Mouse (Mus musculus): Measurements from ENCODE around the gene P2ry13.

P2ry13 gene

DNA sequence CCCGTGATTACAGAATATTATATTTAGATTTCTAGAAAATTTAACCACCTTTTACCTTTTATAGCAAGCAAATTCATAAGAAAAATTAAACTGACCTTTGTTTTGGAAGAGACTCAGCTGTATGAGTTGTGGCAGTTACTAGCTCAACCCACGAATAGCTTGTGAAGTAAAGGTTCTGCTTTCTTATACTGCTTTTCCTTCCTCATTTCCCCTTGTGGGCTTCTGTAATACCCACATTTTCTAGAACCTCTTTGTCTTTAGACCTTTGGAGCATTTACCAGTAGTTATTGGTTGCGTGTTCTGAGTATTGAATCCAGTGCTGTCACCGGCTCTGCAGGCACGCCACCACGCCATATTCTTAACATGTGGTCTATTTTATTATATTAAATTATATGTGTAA lies at the start of gene P2ry13:
Gene P2ry13, minus strand, starts transcription at position 156 of the 400 bp plus-strand sequence.
- no peak for DNase-seq (ENCODE audit: low spot score)

- no peak for DNase-seq (ENCODE audit: low spot score)
Observed at GRCm38 (mm10) chr3:59257740-59258664, 47.3 kb upstream of the P2ry13 start.

- DNase-seq (ENCODE audit: low spot score) = no peak
Observed at GRCm38 (mm10) chr3:59250454-59250853, 39.8 kb upstream of the P2ry13 start.

DNA sequence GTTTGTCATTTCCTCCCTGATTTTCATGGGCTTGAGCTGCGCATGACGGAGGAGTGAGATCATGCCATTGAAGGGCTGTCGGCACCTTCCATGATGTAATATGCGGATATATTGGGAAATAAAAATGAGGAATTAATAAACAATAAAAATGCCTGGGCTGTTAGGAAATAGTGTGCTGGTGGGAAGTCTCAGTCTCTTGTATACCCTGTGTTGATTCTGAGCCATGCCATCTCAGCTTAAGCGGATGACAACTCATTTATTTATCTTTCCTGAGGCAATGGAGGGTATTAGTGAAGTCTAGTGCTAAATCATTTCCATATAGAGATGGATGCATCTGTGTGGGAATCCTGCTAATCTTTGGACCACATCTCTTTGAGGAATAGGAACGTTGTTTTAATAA lies 37.3 kb upstream of the P2ry13 start:
- no peak for DNase-seq (ENCODE audit: low spot score)

DNA sequence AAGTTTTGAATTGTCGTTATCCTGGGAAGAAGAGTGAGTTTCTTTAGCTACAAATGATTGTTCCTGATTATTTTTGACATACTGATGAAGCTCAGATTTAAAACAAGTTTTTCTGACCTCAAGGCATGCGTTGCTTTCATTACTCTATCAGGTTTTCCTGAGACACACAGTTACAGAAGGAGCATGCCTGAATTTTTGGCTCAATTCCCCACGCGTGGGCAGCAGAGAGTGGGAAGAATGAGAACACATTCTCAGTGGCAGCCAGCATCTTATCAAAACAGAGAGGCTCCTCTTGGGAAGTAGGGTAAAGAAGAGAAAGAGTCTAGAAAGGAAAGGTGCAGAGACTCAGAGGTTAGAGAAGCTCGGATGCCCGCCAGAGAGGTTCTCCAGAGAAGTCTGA lies 32.7 kb upstream of the P2ry13 start:
- no peak for DNase-seq (ENCODE audit: low spot score)

- DNase-seq (ENCODE audit: low spot score) = no peak
Observed at GRCm38 (mm10) chr3:59234878-59235277, 24.2 kb upstream of the P2ry13 start.

DNA sequence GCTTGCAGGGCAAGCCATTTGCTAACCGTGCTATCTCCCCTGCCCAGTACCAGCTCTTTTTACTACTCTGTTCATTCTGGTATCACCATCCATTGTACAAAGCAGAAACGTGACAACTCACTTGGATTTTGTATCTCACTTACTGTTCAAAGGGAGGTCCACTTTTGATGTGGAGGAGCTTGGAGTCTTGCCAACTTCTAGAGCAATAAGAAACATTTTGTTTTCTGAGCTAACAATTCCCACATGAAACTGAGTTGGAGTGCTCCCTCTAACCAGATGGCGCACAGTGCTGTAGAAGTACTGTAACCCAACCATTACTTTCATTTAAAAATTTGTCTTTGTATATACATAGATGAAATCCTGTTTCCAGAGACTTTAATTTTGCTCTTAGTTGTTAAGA lies 20.2 kb upstream of the P2ry13 start:
- no peak for DNase-seq (ENCODE audit: low spot score)

DNA sequence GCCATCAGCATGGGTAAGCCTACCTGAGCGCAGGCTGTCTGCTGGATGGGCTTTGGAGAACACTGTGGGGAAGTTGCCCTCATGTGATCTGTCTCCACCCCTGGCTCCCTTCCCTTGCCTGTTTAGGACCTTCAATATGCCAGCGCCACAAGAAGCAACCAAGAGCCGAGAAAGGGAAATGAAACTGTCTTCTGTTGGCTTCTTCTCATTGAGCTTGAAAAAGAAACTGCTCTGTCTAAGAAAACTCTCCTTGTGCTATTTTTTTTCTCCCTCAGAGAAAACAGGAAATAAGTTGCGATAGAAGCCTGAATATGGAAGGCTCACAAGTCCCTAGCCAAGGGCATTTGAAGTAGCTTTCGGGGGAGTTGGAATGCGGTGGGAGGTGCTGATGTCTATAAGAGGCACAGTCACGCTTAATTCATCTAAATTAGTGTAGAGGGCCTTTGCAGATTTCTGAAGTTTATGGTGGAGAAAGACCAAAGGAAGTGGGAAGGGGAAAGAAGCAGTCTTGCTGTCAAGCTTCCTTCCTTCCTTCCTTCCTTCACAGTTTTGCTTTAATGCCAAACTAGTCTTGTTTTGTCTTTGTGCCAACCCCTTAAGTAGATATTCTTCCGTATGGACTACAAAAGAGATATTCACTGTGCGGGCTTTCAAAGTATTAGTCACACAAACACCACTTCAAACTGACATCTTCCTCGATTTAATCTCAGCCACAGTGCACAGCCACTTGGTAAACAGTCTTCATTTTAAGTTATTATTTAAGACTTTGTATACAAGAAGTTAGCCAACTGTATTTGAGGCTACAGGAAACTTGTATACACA lies 18.3 kb upstream of the P2ry13 start:
- no peak for DNase-seq (ENCODE audit: low spot score)

- DNase-seq (ENCODE audit: low spot score) = no peak
Observed at GRCm38 (mm10) chr3:59227696-59228095, 17.0 kb upstream of the P2ry13 start.

DNA sequence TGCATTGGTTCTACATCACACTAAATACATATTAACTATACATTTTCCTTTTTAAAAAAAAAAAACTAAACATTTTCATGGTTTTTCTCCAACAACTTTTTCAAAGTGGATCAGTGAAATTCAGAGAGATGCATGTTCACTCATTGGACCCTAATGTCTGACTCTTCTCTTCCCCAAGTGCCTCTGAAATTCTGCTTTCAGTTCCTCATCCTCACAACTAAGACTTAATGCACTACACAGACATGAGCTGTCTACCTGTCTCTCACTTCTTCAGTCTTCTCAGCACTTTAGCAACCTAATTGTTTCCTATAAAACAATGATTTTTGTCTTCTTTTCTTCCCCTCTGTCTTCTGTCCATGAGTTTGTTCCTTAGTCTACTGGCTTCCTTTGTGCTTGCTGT lies 14.7 kb upstream of the P2ry13 start:
- no peak for DNase-seq (ENCODE audit: low spot score)

- no peak for DNase-seq (ENCODE audit: low spot score)
Observed at GRCm38 (mm10) chr3:59222303-59222702, 11.6 kb upstream of the P2ry13 start.

- DNase-seq (ENCODE audit: low spot score) = no peak
Observed at GRCm38 (mm10) chr3:59219326-59219725, 8.6 kb upstream of the P2ry13 start.

GRCm38 (mm10) chr3:59217211-59217610 lies 6.5 kb upstream of the P2ry13 start:
- DNase-seq (ENCODE audit: low spot score) = no peak

DNA sequence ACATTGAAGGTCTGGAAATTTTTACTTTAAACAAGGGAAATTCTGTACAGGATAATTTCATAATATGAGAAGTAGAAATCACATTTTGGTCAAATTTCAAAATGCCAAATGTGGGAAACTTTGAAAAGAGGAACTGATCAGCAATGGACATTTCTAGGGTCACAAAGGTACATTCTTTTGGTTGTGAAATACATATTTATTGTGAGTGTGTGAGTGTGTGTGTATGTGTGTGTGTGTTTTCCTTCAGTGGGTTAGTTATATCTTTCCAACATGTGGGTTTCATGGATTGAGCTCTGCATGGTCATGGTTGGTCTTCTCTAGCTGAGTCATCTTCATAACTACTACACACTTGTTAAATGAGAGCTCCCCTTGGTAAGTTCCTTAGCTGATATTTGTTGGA lies 1.7 kb upstream of the P2ry13 start:
- DNase-seq (ENCODE audit: low spot score) = no peak

GRCm38 (mm10) chr3:59211784-59212183 lies 1.1 kb upstream of the P2ry13 start:
- DNase-seq (ENCODE audit: low spot score) = no peak

DNA sequence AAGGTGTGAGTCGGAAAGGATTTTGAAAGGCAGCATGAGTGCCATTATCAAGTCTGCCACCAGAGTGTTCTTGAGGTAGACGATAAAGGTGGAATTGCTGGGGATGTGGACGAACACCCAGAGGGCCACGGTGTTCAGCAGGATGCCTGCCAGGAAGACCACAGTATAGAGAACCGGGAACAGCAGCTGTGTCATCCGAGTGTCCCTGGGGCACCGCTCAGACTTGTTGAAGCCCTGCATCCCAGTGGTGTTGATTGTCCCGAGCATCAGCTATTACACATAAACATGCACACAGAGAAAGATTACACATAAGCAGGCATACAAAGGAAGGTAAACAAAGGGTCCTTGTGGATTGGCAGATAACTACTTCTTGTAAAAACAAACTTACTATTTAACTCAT lies 593 bp downstream of the P2ry13 start:
- no peak for DNase-seq (ENCODE audit: low spot score)

DNA sequence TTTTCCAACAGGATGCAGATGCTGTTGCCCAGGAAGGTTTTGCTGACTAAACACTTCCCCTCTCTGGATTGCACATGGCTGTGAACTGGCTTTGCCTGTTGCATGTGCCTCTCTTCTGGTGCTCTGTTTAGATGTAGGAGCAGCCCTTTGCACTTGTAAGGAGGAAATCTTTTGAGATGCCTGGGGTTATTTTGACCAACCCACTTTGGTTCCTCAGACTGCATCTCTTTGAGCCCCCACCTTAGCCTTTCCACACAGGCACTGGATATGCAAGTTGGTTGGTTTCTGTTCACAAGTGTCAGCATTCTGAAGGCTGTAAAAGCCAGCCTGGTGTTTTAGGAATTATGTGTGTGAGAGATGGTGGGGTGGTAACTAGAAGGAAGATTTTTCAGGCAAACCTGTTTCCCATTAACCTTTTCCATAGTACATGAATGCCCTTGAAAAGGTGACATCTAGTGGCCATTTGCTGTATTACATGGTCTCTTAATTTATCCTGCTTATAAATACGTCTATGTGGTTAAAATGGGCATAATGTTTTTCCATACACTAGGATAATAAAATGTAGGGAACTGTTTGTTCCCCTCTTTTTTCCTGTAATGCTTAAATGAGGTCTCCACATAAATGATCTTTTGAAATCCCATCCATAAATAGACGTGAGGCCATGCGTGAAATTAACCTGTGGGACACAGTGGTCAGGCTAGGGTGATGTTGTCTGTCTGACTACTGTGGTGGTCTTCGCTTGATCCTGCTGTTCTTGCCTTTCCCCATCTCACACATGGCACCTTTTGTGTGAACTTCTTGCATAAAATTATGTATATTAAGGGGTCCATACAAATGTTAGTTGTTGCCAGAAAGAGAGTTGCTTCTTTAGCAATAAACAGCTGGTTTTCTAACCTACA lies 1.8 kb downstream of the P2ry13 start:
- DNase-seq (ENCODE audit: low spot score) = no peak

- no peak for DNase-seq (ENCODE audit: low spot score)
Observed at GRCm38 (mm10) chr3:59205941-59206340, 4.7 kb downstream of the P2ry13 start.

GRCm38 (mm10) chr3:59204719-59205503 lies 5.8 kb downstream of the P2ry13 start:
- DNase-seq (ENCODE audit: low spot score) = no peak

DNA sequence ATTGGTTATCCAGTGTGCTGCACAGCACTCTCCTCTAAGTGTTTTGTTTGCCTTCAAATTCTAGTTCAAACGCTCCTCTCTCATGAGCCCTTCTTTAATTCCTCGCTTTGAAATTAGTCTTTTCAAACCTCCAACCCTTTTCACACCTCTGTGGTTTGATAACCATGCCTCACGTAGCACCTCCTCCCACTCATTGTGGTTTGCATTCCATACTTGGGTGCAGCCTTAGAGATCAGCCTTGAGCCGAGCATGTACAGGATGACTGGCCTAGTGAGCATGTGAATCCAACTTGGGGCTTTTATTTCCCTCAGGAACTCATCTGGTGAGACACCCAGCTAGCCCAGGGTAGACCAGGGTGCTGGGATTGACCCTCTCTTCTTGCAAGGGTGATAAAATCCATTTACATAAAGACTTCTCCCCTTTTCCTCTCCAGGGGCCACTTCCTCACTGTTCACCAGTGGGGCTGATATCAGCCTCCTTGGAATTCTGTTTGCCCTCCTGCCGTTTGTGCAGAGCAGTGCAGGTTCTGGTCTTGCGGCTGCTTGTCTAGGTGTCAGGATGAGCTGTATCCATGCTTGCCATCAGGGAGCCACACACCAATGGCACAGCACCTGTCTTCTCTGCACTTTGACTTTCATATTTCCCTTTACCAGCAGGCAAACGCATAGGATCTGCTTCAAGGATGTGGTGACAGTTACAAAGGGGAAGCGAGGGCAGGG lies 6.7 kb downstream of the P2ry13 start:
- DNase-seq (ENCODE audit: low spot score) = no peak
